Mouse (Mus musculus) adrenal gland, postnatal 14 days (tissue): ENCODE data around the gene Birc7. TPM values are rescaled to one million over a fixed set of nuclear protein-coding genes. Genes with fewer than 3 reads are reported as not detected.

Experiments used
- DNase-seq: peaks from one replicate; pipeline ENCODE4 v3.0.0; 2021; ENCODE audit warnings: mixed read lengths
- microRNA-seq, 2 experiments: library from miRNA; unstranded; fragments of <30 nt; microRNA quantifications; one replicate each; pipeline ENCODE4 v1.2.0; 2021
- total RNA-seq: library from RNA; stranded (reverse); gene quantifications from 2 replicates; pipeline ENCODE4 v1.2.3, GENCODE M21; 2021

The Birc7 gene
- total RNA-seq, 1 experiment from 2014 or later, result not detected

DNA sequence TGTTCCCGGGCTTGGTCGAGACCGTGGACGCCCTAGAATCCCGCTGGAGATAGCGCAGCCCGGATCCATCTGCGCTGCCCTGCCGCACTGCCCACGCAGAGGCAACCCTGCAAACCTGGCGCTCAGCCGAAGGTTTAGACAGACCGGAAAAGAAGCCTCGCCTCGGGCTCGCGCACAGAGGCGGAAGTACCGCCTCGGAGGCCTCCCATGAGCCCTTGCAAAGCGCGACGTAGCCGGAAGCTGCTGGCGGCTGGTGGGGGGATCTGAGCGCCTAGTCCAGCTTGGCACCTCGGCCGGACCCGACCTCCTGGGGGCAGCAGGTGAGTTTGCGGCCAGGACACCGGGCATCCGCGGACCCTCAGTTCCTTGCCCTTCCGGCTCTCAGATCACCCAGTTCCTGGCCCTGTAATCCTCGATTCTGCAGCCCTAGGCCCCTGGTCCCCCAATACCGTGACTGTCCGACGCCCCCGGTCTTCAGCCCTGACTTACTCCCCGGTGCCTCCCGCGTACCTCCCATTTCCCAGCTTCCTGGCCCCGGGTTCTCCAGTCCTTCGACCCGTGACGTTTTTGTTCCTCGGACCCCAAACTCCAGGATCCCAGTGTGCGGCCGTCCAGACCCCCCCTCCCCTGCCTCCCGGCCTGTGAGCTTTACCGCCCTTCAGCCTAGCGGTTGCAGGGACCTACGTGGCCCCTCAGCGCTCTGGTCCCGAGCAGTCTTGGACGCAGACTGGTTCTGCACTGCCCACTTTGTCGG is 38.4 kb downstream of the Birc7 start, which contains the start of gene Arfgap1:
TSS of gene Arfgap1 (plus strand) at position 216 of the 754 bp plus-strand sequence.
- peak; percentile 96 for DNase-seq

GRCm38 (mm10) chr2:180981133-180981532 is 52.3 kb downstream of the Birc7 start:
- DNase-seq, result no peak

Small RNA genes lying within 50 kb of the gene (microRNA-seq; reads per million reads assigned to microRNA genes)
- 0 reads per million in 2 experiments for gene Mir124a-3

Other genes starting within 250 kb of the Birc7 start
- gene Dido1, start 219.0 kb upstream of the Birc7 start, total RNA-seq, result 49.3 and 54.1 TPM in 2 replicates
- 62.9 and 65.5 TPM in 2 replicates for gene Gid8, start 218.9 kb upstream of the Birc7 start, total RNA-seq
- 1.2 and 2.5 TPM in 2 replicates for gene Slc17a9, start 203.8 kb upstream of the Birc7 start, total RNA-seq
- not detected in 2 replicates for gene Bhlhe23, start 152.1 kb upstream of the Birc7 start, total RNA-seq
- gene Ythdf1, start 8.1 kb upstream of the Birc7 start, total RNA-seq, result 52.0 and 61.3 TPM in 2 replicates
- 5.2 and 6.6 TPM in 2 replicates for gene Nkain4, start 25.7 kb downstream of the Birc7 start, total RNA-seq
- 47.9 and 54.8 TPM in 2 replicates for gene Arfgap1, start 38.2 kb downstream of the Birc7 start, total RNA-seq
- gene Col20a1, start 57.5 kb downstream of the Birc7 start, total RNA-seq, result 3.5 and 3.7 TPM in 2 replicates
- gene Chrna4, start 114.5 kb downstream of the Birc7 start, total RNA-seq, result 5.6 and 9.6 TPM in 2 replicates
- gene Kcnq2, start 206.3 kb downstream of the Birc7 start, total RNA-seq, result 6.0 and 6.8 TPM in 2 replicates
- 38.4 and 47.9 TPM in 2 replicates for gene Eef1a2, start 228.0 kb downstream of the Birc7 start, total RNA-seq